Mouse (Mus musculus) heart, postnatal 4 days (tissue): ENCODE results near the gene Hlcs. TPM values are rescaled to one million over a fixed set of nuclear protein-coding genes. Genes with fewer than 3 reads are reported as not detected.

ENCODE experiments used
- microRNA-seq, 2 experiments: library from miRNA; unstranded; fragments of <30 nt; microRNA quantifications; one replicate each; pipeline ENCODE4 v1.2.0; 2021 to 2022
- total RNA-seq, 2 experiments: library from RNA; stranded (reverse); gene quantifications; 2 replicates each; pipeline ENCODE4 v1.2.3; 2021

Gene Hlcs
- total RNA-seq, 2 experiments from 2014 or later = 8.0 to 8.2 TPM

Small RNA genes lying within 50 kb of the gene (microRNA-seq; reads per million reads assigned to microRNA genes)
- gene Gm23062 = 0 reads per million in 2 experiments

Other genes with a start within 250 kb of the Hlcs start
- not detected for gene Sim2, start 228.6 kb downstream of the Hlcs start, total RNA-seq
- 1 to 10 TPM; 3.7 to 4.5 TPM for gene Ripply3, start 14.8 kb upstream of the Hlcs start, total RNA-seq
- gene Ttc3, start 57.0 kb upstream of the Hlcs start, total RNA-seq = 100 to 1,000 TPM; 156 to 173 TPM
- gene Pigp, start 58.3 kb upstream of the Hlcs start, total RNA-seq = 10 to 100 TPM; 76.7 to 77.5 TPM
- gene Vps26c, start 213.3 kb upstream of the Hlcs start, total RNA-seq = 10 to 100 TPM; 28.7 to 29.8 TPM